ENCODE assay signal across 7 mouse cellular contexts in the genomic region with DNA sequence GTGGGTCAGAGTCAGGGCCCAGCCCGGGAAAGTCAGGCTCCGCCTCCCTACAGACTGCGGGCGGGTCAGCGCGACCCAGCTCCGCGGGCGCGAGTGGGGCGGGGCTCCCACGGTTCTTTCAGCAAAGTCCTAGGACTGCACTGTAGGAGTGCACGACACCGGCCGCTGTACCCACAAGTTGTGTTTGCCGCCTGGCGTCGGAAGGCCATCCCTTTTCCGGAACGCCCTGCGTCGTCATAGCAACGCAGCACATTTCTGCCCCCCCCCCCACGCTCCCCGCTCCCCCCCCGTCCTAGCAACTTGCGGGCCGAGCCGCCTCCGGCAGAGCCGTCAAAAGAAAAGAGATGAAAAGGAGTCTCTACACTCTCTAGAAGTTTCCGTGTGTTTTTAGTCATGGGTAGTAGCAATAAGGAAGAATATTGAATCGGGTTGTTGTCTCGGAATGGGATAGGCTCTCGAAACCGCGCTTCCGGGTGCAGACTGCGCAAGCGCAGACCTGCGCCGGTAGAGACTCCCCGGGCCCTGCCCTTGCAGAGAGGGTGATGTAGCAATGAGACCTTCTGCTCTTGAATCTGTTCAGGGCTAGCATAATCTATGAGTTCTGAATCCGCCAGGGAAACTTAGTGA. TPM values are rescaled to one million over a fixed set of nuclear protein-coding genes. Genes with fewer than 3 reads are reported as not detected.
DNase-seq lines count a peak whose midpoint lies in the region; ATAC-seq lines count a peak whose summit lies in the region.

Axdnd1 (minus strand) TSS at position 489 of the 627 bp plus-strand sequence.

- ATAC-seq in intestine, embryonic 16.5 days = peak; percentile 97
- peak; percentile 95 for ATAC-seq in midbrain, embryonic 11.5 days (ENCODE audit: low FRiP score)

- H3K4me1 ChIP-seq in intestine, embryonic 16.5 days (ENCODE audit: control insufficient read depth, insufficient read depth, low read length) = peaks cover 5% of the 10 kb centered on the region; the same call in 1 of the 2 replicates
- H3K4me1 ChIP-seq in midbrain, embryonic 11.5 days (ENCODE audit: control insufficient read depth, insufficient read depth, low read length) = no peaks in the 10 kb centered on the region

- DNase-seq in adrenal gland, adult 18-20 months (ENCODE audit: low spot score in 2 of 2) = peak; percentile 82 to 83
- DNase-seq in embryo, embryonic 11 days = peak; percentile 90
- DNase-seq in gastrocnemius, postnatal 36 days = peak; percentile 80 to 81
- DNase-seq in left cerebral cortex, postnatal 36 days (ENCODE audit: low spot score in 2 of 2) = peak; percentile 80 to 87
- DNase-seq in midbrain, embryonic 11.5 days (ENCODE audit: low spot score, missing footprints) = peak; percentile 99
- peak; percentile 82 for DNase-seq in skeletal muscle tissue, adult 2 months (ENCODE audit: low read depth, low spot score)

- peak within 1 kb of the TSS; percentile 70 for H3K9ac ChIP-seq in intestine, embryonic 16.5 days (ENCODE audit: low read depth, low read length)
- peak within 1 kb of the TSS; percentile 44 for H3K9ac ChIP-seq in midbrain, embryonic 11.5 days (ENCODE audit: low read length)

- H3K27ac ChIP-seq in intestine, embryonic 16.5 days (ENCODE audit: low read length) = peak within 1 kb of the TSS; percentile 71
- H3K27ac ChIP-seq in midbrain, embryonic 11.5 days (ENCODE audit: low read depth, low read length) = peak within 1 kb of the TSS; percentile 12; the same call in 1 of the 2 replicates

- peak within 1 kb of the TSS; percentile 67 for H3K4me3 ChIP-seq in intestine, embryonic 16.5 days (ENCODE audit: low read length)
- H3K4me3 ChIP-seq in midbrain, embryonic 11.5 days (ENCODE audit: low read depth, low read length) = peak within 1 kb of the TSS; percentile 54

- no peaks in the 10 kb centered on the region for H3K27me3 ChIP-seq in intestine, embryonic 16.5 days (replicated peaks; ENCODE audit: control insufficient read depth, insufficient read depth, low read length)
- H3K27me3 ChIP-seq in midbrain, embryonic 11.5 days (ENCODE audit: control insufficient read depth, insufficient read depth, low read length) = no peaks in the 10 kb centered on the region

- peak within 1 kb of the TSS; percentile 70 for H3K4me2 ChIP-seq in intestine, embryonic 16.5 days (ENCODE audit: low read depth, low read length)
- peak within 1 kb of the TSS; percentile 56 for H3K4me2 ChIP-seq in midbrain, embryonic 11.5 days

- intact Hi-C loops in gastrocnemius, postnatal 36 days (cut with DNase I) = loop anchor here (5.0 kb wide), 1 partner anchor 52 kb away; the partner anchor contains the start of gene Soat1
- intact Hi-C loops in left cerebral cortex, postnatal 36 days (cut with DNase I) = loop anchor here (2.0 to 5.0 kb wide), 2 partner anchors 52 to 117 kb away; no protein-coding TSS in a partner anchor

- H3K9me3 ChIP-seq in intestine, embryonic 16.5 days (ENCODE audit: control insufficient read depth, low read length) = no peaks in the 10 kb centered on the region
- H3K9me3 ChIP-seq in midbrain, embryonic 11.5 days (ENCODE audit: control insufficient read depth, low read length) = no peaks in the 10 kb centered on the region

- no peaks in the 10 kb centered on the region for H3K36me3 ChIP-seq in intestine, embryonic 16.5 days (ENCODE audit: control insufficient read depth, insufficient read depth, low read length)
- no peaks in the 10 kb centered on the region for H3K36me3 ChIP-seq in midbrain, embryonic 11.5 days (ENCODE audit: control insufficient read depth, insufficient read depth, low read length)

- WGBS in intestine, embryonic 16.5 days = under 1% methylated on average over 44 of the region's 44 CpGs
- under 1% methylated on average over 39 of the region's 44 CpGs for WGBS in midbrain, embryonic 11.5 days

RNA-seq across cellular contexts. Expression of gene Axdnd1, which starts in this region (rescaled TPM):
- total RNA-seq in adrenal gland, adult 18-20 months (2021) = 1 to 10 TPM; 5.3 to 8.7 TPM
- total RNA-seq in gastrocnemius, postnatal 36 days (2021) = under 1 TPM in 1 of 2 experiments, not detected in 1; 0.28 TPM
- polyA plus RNA-seq in intestine, embryonic 16.5 days (2015; fragmentation: Nextera tagmentation; extraction: Ambion mirVana) = 0.16 and 0.29 TPM in 2 replicates
- total RNA-seq in left cerebral cortex, postnatal 36 days (2021) = under 1 TPM; 0.41 to 0.86 TPM
- polyA plus RNA-seq in midbrain, embryonic 11.5 days (2014; fragmentation: Nextera tagmentation; extraction: Ambion mirVana) = 0.30 TPM in 1 of 2 replicates, not detected in the other

Comparison
In these comparisons a context has a peak if more than half of its experiments do, and no peak if none do; other contexts are left out.
1. Peak in every context shown above with its lines: DNase-seq, ATAC-seq, H3K4me3 ChIP-seq and H3K27ac ChIP-seq.
2. Peak in DNase-seq in gastrocnemius, postnatal 36 days; RNA of the gene not detected or under 1 TPM.
3. Peak in ATAC-seq, H3K4me3 ChIP-seq, H3K27ac ChIP-seq, H3K9ac ChIP-seq and H3K4me2 ChIP-seq in intestine, embryonic 16.5 days; RNA of the gene not detected or under 1 TPM.
4. Peak in DNase-seq in left cerebral cortex, postnatal 36 days; RNA of the gene not detected or under 1 TPM.
5. Peak in DNase-seq, ATAC-seq, H3K4me3 ChIP-seq, H3K27ac ChIP-seq, H3K9ac ChIP-seq and H3K4me2 ChIP-seq in midbrain, embryonic 11.5 days; RNA of the gene not detected or under 1 TPM.